Mouse (Mus musculus) layer of hippocampus, postnatal 10 days (tissue): ENCODE results near the gene Myl12a. TPM values are rescaled to one million over a fixed set of nuclear protein-coding genes. Genes with fewer than 3 reads are reported as not detected.

ENCODE experiments used
- DNase-seq, 2 experiments: peaks; one replicate each; pipeline ENCODE4 v3.0.0; 2021; ENCODE audit warnings: low spot score in 2 of 2
- total RNA-seq, 2 experiments: library from RNA; stranded (reverse); gene quantifications; 2 replicates each; pipeline ENCODE4 v1.2.3; 2021

The Myl12a gene
- total RNA-seq, 2 experiments from 2014 or later: 53.4 to 54.1 TPM

DNA sequence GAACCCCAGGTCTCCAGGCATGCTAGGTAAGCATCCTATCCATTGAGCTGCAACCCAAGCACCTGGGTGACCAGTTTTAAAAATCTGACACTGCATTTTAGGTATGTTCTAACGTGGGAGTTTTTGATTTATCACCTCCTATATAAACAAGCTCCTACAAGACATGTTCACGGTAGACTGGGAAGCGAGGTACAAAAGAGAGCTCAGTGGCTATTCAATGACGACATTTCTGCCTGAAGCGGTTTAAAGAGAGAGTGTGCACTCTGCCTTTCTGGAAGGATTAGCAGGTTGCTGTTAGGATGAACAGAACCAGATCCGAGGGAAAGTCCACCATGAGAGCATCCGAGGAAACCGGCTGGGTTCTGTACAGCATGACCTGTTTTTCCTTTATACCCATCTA, 54.0 kb downstream of the Myl12a start:
- no peak for DNase-seq

GRCm38 (mm10) chr17:70943779-70944178, 58.9 kb downstream of the Myl12a start:
- no peak for DNase-seq

Other genes with a start within 250 kb of the Myl12a start
- 1 to 10 TPM; 2.6 to 3.9 TPM for gene Tgif1, start 149.3 kb downstream of the Myl12a start, total RNA-seq
- gene Myom1, start 245 bp downstream of the Myl12a start, total RNA-seq: 1 to 10 TPM; 5.0 to 6.0 TPM
- 10 to 100 TPM; 71.2 to 79.9 TPM for gene Lpin2, start 179.7 kb upstream of the Myl12a start, total RNA-seq